Mouse (Mus musculus): ENCODE data around the gene Hoxa1. TPM values are rescaled to one million over a fixed set of nuclear protein-coding genes. Genes with fewer than 3 reads are reported as not detected.

The Hoxa1 gene
- total and polyA plus RNA-seq, 2 experiments, result 0.18 TPM; not detected in 1

DNA sequence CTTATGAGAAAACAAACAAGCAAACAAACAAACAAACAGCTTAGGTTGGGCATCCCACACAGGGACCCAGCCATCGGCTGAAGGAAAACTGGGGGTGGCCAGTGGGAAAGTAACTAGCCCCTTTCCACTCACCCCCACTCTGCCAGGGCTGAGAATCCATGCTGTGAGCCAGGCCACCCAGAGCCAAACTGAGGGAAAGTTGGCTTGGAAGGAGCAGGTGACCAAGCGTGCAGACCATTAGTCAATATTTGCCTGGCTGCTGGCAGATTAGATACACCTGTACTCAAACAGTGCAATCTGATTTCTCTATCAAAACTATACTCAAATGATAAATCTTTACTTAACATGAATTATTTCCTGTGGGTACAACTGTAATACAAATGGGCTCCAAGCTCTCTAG lies 23.9 kb upstream of the Hoxa1 start:
- Histone ChIP-seq H3K4me1 (ENCODE audit: control insufficient read depth, insufficient read depth, low read length) (no peaks in the 10 kb centered on the region), H3K9ac (ENCODE audit: low read depth, low read length) (no peak overlapping the region), H3K36me3 (ENCODE audit: control insufficient read depth, insufficient read depth, low read length) (no peaks in the 10 kb centered on the region), H3K79me2 (ENCODE audit: control insufficient read depth, insufficient read depth, low read length) (no peaks in the 10 kb centered on the region), H3K27ac (replicated peaks; ENCODE audit: insufficient read depth, low read depth, low read length) (no peak overlapping the region), H3K4me3 (ENCODE audit: insufficient read depth, low read depth, low read length) (no peak overlapping the region), H3K27me3 (ENCODE audit: control insufficient read depth, insufficient read depth, low read length) (peaks cover 21% of the 10 kb centered on the region)
- TF ChIP-seq CTCF (IDR thresholded peaks at IDR 0.05; ENCODE audit: low read depth, low read length) (no peak), POLR2A (IDR thresholded peaks at IDR 0.05; ENCODE audit: extremely low read depth, insufficient read depth, low read length) (no peak)
- DNase-seq (ENCODE audit: extremely low read depth, low read depth, low spot score), result no peak
- WGBS, result 21% methylated on average over 2 of the region's 2 CpGs

DNA sequence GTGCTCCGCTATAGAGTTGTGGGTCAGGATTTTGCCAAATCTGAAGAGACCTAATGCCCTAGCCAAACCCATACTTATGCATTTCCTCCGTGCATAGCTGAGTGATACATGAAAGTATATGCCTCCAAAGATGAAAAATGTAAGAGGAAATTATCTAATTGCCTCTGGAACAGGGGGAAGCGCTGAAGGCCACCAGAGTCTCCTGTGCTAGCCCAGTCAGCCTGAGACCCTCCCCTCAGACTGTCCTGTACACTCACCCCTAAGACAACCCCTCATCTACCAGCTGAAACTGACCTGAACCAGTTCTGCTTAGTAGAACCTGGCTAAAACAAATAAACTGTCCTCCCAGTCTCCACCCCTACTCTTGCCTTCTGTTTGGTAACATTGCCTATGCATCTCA lies 22.6 kb upstream of the Hoxa1 start:
- Histone ChIP-seq H3K27me3 (ENCODE audit: control insufficient read depth, insufficient read depth, low read length) (peaks cover 19% of the 10 kb centered on the region), H3K4me1 (ENCODE audit: control insufficient read depth, insufficient read depth, low read length) (no peaks in the 10 kb centered on the region), H3K36me3 (ENCODE audit: control insufficient read depth, insufficient read depth, low read length) (no peaks in the 10 kb centered on the region), H3K27ac (replicated peaks; ENCODE audit: insufficient read depth, low read depth, low read length) (no peak overlapping the region), H3K9ac (ENCODE audit: low read depth, low read length) (no peak overlapping the region), H3K4me3 (ENCODE audit: insufficient read depth, low read depth, low read length) (no peak overlapping the region), H3K79me2 (ENCODE audit: control insufficient read depth, insufficient read depth, low read length) (no peaks in the 10 kb centered on the region)
- DNase-seq (ENCODE audit: extremely low read depth, low read depth, low spot score), result no peak
- WGBS, result 66% methylated on average over 3 of the region's 3 CpGs
- TF ChIP-seq POLR2A (IDR thresholded peaks at IDR 0.05; ENCODE audit: extremely low read depth, insufficient read depth, low read length) (no peak), CTCF (IDR thresholded peaks at IDR 0.05; ENCODE audit: low read depth, low read length) (no peak)

DNA sequence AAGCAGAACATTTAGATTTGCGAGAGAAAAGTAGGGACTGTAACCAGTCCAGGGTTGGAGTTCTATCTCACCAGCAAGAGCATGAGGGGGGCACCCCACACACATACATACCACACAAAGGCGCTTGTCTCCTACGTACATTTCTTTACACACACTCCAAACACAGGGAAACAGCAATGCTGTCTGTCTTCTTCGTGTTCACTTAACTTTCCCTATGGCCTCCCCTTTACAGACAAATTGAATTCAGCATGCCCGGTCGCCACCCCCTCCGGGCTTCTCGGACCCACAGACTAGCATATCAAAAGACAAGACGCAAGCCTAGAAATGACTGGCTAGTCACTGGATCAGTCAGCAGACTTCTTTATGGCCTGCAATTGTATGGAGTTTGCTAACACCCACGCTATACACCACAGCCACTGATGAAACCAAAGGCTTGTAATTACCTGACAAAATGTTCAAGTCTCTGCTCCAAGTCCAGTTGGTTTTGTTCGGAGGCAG lies 22.1 kb upstream of the Hoxa1 start:
- TF ChIP-seq POLR2A (IDR thresholded peaks at IDR 0.05; ENCODE audit: extremely low read depth, insufficient read depth, low read length), result no peak
- TF ChIP-seq CTCF (IDR thresholded peaks at IDR 0.05; ENCODE audit: low read depth, low read length), result no peak
- peaks cover 17% of the 10 kb centered on the region for H3K27me3 ChIP-seq (ENCODE audit: control insufficient read depth, insufficient read depth, low read length)
- DNase-seq (ENCODE audit: extremely low read depth, low read depth, low spot score), result no peak
- H3K4me1 ChIP-seq (ENCODE audit: control insufficient read depth, insufficient read depth, low read length), result no peaks in the 10 kb centered on the region
- no peaks in the 10 kb centered on the region for H3K36me3 ChIP-seq (ENCODE audit: control insufficient read depth, insufficient read depth, low read length)
- 46% methylated on average over 11 of the region's 11 CpGs for WGBS
- no peak overlapping the region for H3K9ac ChIP-seq (ENCODE audit: low read depth, low read length)
- no peaks in the 10 kb centered on the region for H3K79me2 ChIP-seq (ENCODE audit: control insufficient read depth, insufficient read depth, low read length)
- no peak overlapping the region for H3K4me3 ChIP-seq (ENCODE audit: insufficient read depth, low read depth, low read length)
- H3K27ac ChIP-seq (replicated peaks; ENCODE audit: insufficient read depth, low read depth, low read length), result no peak overlapping the region

DNA sequence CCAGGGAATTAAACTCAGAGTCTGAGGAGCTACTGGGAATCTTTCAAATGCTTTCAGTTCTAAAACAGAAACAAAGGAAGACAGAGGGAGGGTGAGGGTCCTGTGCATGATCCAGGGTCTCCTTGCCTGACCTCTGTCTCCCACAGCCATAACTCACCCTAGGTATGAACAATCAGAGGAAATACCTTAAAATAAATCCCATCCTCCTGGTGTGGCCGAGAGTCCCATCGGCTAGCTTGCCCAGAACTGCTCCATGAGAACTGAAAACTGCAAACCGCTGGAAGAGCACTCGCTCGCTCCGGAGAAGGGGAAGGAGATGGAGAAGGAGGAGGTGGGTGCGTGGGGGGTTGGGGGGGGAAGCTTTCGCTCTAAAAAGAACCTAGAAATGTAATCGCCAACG lies 21.6 kb upstream of the Hoxa1 start:
- Histone ChIP-seq H3K9ac (ENCODE audit: low read depth, low read length) (no peak overlapping the region), H3K79me2 (ENCODE audit: control insufficient read depth, insufficient read depth, low read length) (no peaks in the 10 kb centered on the region), H3K4me1 (ENCODE audit: control insufficient read depth, insufficient read depth, low read length) (no peaks in the 10 kb centered on the region), H3K36me3 (ENCODE audit: control insufficient read depth, insufficient read depth, low read length) (no peaks in the 10 kb centered on the region), H3K4me3 (ENCODE audit: insufficient read depth, low read depth, low read length) (no peak overlapping the region), H3K27me3 (ENCODE audit: control insufficient read depth, insufficient read depth, low read length) (peaks cover 16% of the 10 kb centered on the region), H3K27ac (replicated peaks; ENCODE audit: insufficient read depth, low read depth, low read length) (no peak overlapping the region)
- no peak for TF ChIP-seq CTCF (IDR thresholded peaks at IDR 0.05; ENCODE audit: low read depth, low read length)
- no peak for TF ChIP-seq POLR2A (IDR thresholded peaks at IDR 0.05; ENCODE audit: extremely low read depth, insufficient read depth, low read length)
- 21% methylated on average over 10 of the region's 10 CpGs for WGBS
- DNase-seq (ENCODE audit: extremely low read depth, low read depth, low spot score), result no peak

DNA sequence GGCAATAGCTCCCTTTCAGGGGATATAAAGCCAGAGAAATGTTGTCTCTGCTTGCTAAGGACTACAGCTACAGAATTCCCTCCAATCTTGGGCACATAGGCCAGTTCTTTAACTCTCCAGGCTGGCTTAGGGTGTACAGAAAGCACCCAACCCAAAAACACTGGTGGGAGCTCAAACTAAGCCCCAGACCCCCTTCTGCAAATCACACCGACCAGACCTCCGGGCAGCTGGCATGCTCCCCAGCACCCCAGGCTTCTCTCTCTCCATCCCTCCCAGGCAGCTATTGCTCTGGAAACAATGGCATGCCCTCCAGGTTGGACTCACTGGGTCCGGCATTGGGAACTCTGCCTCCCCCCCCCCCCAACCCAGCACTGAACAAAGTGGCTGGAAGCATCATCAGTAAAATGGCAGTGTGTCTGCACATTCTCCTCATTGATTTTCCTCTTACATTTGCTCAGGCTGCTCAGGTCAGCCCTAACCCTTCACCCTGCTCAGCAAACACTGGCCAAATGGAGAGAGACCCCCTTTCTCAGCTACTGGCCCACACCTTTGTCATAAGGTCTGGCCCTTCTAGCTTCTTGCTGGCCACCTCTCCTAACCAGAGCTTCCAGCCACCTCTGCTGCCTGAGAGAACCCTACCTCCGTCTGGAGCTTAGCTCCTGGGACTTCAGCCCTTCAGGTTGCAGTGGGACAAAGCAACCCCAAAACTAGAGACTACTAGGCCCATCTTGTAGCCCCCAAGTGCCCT lies 21.0 kb upstream of the Hoxa1 start:
- H3K4me3 ChIP-seq (ENCODE audit: insufficient read depth, low read depth, low read length), result no peak overlapping the region
- H3K9ac ChIP-seq (ENCODE audit: low read depth, low read length), result no peak overlapping the region
- DNase-seq (ENCODE audit: extremely low read depth, low read depth, low spot score), result no peak
- 28% methylated on average over 4 of the region's 4 CpGs for WGBS
- TF ChIP-seq POLR2A (IDR thresholded peaks at IDR 0.05; ENCODE audit: extremely low read depth, insufficient read depth, low read length) (no peak), CTCF (IDR thresholded peaks at IDR 0.05; ENCODE audit: low read depth, low read length) (no peak)
- no peaks in the 10 kb centered on the region for H3K4me1 ChIP-seq (ENCODE audit: control insufficient read depth, insufficient read depth, low read length)
- H3K27ac ChIP-seq (replicated peaks; ENCODE audit: insufficient read depth, low read depth, low read length), result no peak overlapping the region
- H3K79me2 ChIP-seq (ENCODE audit: control insufficient read depth, insufficient read depth, low read length), result no peaks in the 10 kb centered on the region
- peaks cover 12% of the 10 kb centered on the region for H3K27me3 ChIP-seq (ENCODE audit: control insufficient read depth, insufficient read depth, low read length)
- no peaks in the 10 kb centered on the region for H3K36me3 ChIP-seq (ENCODE audit: control insufficient read depth, insufficient read depth, low read length)

DNA sequence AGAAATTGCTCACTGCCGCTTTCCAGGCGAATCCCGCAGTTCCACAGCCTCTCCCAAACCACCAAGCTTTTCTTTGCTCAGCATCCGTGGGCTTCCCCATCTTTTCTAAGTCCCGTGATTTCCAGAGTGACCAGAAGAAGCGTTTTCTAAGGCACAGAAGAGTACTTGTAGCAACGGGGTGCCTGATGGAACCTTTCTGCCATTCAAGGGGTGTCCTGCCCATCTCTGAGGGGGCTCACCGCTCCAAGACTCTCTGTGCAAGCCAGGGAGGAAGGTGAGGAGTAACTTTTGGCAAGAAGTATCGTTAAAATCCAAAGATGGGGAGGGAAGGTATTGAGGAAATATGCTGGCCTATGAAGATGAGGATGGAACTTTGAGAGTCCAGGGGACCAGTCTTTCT lies 19.7 kb upstream of the Hoxa1 start:
- Histone ChIP-seq H3K27me3 (ENCODE audit: control insufficient read depth, insufficient read depth, low read length) (peaks cover 8% of the 10 kb centered on the region; the same call in 1 of the 2 replicates), H3K36me3 (ENCODE audit: control insufficient read depth, insufficient read depth, low read length) (no peaks in the 10 kb centered on the region), H3K27ac (replicated peaks; ENCODE audit: insufficient read depth, low read depth, low read length) (no peak overlapping the region), H3K4me3 (ENCODE audit: insufficient read depth, low read depth, low read length) (no peak overlapping the region), H3K4me1 (ENCODE audit: control insufficient read depth, insufficient read depth, low read length) (no peaks in the 10 kb centered on the region), H3K9ac (ENCODE audit: low read depth, low read length) (no peak overlapping the region), H3K79me2 (ENCODE audit: control insufficient read depth, insufficient read depth, low read length) (no peaks in the 10 kb centered on the region)
- WGBS, result 20% methylated on average over 9 of the region's 9 CpGs
- TF ChIP-seq CTCF (IDR thresholded peaks at IDR 0.05; ENCODE audit: low read depth, low read length), result no peak
- no peak for TF ChIP-seq POLR2A (IDR thresholded peaks at IDR 0.05; ENCODE audit: extremely low read depth, insufficient read depth, low read length)
- DNase-seq (ENCODE audit: extremely low read depth, low read depth, low spot score), result no peak

All from liver, adult 2 months (tissue).